Mouse (Mus musculus): ENCODE measurements around the gene Hhat.

DNA sequence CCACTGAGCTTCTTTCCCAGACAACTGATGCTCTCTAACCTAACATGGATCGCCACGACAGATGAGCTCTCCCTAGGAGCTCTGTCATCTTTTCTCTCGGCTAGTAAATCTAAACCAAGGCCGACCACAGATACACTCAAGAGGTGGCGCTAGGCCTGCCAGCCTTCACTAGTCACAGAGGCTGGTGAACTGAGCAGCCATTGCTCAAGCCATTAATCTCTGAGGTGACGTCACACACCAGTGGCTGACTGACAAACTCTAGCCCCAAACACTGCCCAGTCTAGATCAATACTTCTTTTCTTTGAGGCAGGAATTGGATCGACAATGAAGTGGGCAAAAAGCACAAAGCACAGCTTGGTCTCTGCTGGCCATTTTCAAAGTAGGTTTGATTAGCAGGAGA is 226.1 kb downstream of the Hhat start:
- no peak for TF ChIP-seq CTCF (conservative IDR thresholded peaks at IDR 0.05; ENCODE audit: low read length)
- TF ChIP-seq POU5F1 (IDR thresholded peaks at IDR 0.05; ENCODE audit: borderline replicate concordance, low read length), result no peak
- no peak for TF ChIP-seq NANOG (IDR thresholded peaks at IDR 0.05; ENCODE audit: borderline replicate concordance, low read length)

All from E14TG2a.4 (cell line).